Mouse (Mus musculus): Measurements from ENCODE around the gene Mgat5b.

DNA sequence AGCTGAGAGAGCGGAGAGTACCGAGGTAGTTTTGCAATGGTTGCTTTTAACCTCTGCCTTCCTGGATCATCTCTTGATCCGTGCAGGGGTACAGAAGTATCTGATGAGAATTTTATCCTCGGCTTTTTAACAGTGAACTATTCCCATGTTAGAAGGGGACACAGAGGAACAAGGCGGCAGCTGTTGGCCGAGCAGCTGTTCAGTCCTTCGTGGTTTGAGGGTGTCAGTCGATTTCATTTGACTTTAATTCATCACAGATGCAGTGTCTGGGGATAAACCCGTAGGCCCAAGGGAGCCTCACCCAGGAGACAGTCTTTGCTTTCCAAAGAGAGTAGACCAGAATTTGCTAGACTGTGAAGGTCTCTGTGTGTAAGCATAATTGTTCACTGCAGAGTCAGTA is 47.1 kb upstream of the Mgat5b start:
- no peak for TF ChIP-seq CTCF (IDR thresholded peaks at IDR 0.05; ENCODE audit: low read depth, low read length)
- TF ChIP-seq GATA1 (IDR thresholded peaks at IDR 0.05; ENCODE audit: borderline replicate concordance, low read length), result no peak
- no peak for TF ChIP-seq TAL1 (conservative IDR thresholded peaks at IDR 0.05; ENCODE audit: low read depth, low read length)
- no peak for TF ChIP-seq GATA2 (IDR thresholded peaks at IDR 0.05; ENCODE audit: borderline replicate concordance, low read depth, low read length)
